Mouse (Mus musculus): ENCODE measurements around the gene Gm17622.

The Gm17622 gene

GRCm38 (mm10) chr13:96490433-96490832 is at the start of gene Gm17622:
TSS of gene Gm17622 (plus strand) at chr13:96490733.
- in situ Hi-C loops (cut with MboI; ENCODE audit: unreplicated experiment in 2 of 2), result no loop called here

GRCm38 (mm10) chr13:96450205-96450856 is 40.2 kb upstream of the Gm17622 start:
- in situ Hi-C loops (cut with MboI; ENCODE audit: unreplicated experiment in 2 of 2), result no loop called here

GRCm38 (mm10) chr13:96450869-96451268 is 39.7 kb upstream of the Gm17622 start:
- in situ Hi-C loops (cut with MboI; ENCODE audit: unreplicated experiment in 2 of 2), result no loop called here

DNA sequence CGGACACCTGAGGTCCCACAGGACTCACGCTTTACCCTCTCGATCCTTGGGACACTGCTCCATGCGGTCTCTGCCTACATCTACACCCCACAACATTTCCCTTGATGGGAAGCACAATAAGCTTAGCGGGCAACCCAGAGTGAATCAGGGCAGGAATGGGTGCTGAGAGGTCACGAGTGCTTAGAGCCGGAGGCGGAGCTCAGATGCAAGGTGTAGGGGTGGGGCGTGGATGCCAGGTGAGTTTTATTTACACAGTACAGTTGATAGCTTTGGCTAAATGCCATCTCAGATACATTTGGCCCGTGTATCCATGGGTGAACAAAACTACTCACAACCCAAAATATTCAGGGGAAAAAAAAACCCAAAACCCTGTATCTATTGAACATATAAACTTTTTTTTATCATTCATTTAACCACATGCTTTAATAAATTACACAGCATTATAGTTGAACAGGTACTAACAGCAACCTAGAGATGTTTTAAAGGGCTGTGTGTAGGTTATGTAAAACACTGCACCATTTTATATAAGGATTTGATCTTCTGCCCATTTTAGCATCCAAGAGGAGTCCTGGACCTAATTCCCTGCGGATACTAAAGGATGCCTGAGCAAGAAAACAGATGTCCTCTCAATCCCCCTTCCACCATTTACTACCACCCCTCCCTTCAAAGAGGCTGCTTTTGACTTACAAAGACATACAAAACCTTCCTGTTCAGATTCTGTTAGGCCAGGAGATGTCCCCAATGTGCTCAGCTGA is 39.0 kb upstream of the Gm17622 start:
- in situ Hi-C loops (cut with MboI; ENCODE audit: unreplicated experiment in 2 of 2), result no loop called here

DNA sequence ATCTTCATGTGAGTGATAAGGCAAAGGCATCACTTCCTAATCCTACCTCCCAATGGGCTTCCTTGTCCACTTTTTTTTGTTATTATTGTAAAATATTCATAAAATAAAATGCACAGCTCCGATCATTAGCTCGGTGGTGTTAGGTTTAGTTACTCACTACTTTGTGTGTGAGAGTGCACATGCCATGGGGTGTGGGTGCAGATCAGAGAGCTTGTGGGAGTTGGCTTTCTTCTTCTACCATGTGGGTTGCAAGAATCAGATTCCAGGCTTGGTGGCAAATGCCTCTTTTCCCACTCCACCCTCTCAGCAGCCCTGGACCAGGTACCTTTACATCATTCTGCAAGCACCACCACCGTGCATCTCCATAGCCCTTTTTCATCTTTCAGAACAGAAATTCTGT is 37.9 kb upstream of the Gm17622 start:
- in situ Hi-C loops (cut with MboI; ENCODE audit: unreplicated experiment in 2 of 2), result no loop called here

DNA sequence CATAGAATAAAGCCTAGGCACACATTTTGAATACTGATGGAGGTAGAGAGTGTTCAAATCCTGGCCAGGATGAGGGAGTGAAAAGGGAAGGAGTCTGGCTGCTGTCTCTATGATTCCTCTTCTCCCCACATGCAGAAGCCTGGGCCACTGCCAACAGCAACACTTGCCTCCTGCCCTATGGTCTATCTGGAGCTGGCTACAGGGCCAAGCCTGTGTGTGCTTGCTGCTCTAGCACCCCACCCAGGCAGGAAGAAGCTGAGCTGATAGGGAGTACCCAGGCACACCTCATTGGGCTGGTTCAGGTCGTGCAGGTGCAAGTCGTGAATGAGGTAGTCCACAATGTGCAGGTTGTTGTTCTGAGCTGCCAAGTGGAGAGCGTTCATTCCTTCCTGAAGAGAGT is 36.2 kb upstream of the Gm17622 start:
- in situ Hi-C loops (cut with MboI; ENCODE audit: unreplicated experiment in 2 of 2), result no loop called here

DNA sequence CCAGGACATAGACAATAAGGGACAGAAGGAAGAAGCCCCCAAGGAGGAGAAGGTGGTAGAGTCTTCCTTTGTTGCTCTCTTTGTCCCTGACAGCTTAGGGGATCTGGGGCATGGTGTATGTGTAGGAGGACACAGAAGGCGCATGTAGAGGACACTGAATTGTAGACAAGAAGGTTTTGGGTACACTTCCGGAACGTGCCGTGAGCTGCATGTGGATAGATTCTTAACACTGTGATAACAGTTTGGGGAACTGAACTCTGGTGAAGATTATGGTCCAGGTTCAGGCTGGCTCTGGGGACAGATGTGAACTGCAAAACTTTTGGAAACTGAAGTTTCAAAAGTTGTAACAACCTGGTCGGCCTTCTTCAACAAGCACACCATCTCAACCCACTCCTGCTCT is 33.0 kb upstream of the Gm17622 start:
- in situ Hi-C loops (cut with MboI; ENCODE audit: unreplicated experiment in 2 of 2), result no loop called here

- in situ Hi-C loops (cut with MboI; ENCODE audit: unreplicated experiment in 2 of 2), result no loop called here
Measured at GRCm38 (mm10) chr13:96458018-96458417, 32.5 kb upstream of the Gm17622 start.

- in situ Hi-C loops (cut with MboI; ENCODE audit: unreplicated experiment in 2 of 2), result no loop called here
Measured at GRCm38 (mm10) chr13:96458606-96459005, 31.9 kb upstream of the Gm17622 start.

- in situ Hi-C loops (cut with MboI; ENCODE audit: unreplicated experiment in 2 of 2), result no loop called here
Measured at GRCm38 (mm10) chr13:96462644-96463043, 27.9 kb upstream of the Gm17622 start.

DNA sequence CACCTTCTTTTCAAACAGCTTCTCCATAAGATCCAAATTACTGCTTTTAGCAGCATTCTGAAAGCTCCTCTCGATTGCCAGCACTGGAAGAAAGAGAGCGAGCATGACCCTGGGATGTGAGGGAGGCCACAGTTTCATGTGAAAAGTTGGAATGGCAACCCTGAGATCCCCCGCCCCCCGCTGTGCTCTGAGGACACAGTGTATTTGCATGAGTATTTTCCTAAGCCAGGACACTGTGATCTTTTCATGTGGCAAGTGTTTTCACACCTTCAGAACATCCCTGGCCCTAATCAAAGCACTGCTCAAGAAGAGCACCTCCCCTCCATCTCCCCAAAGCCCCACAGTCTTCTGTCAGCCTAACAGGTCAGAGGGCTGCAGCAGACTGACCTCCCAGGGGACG is 25.2 kb upstream of the Gm17622 start:
- in situ Hi-C loops (cut with MboI; ENCODE audit: unreplicated experiment in 2 of 2), result no loop called here

- in situ Hi-C loops (cut with MboI; ENCODE audit: unreplicated experiment in 2 of 2), result no loop called here
Measured at GRCm38 (mm10) chr13:96468678-96469077, 21.9 kb upstream of the Gm17622 start.

DNA sequence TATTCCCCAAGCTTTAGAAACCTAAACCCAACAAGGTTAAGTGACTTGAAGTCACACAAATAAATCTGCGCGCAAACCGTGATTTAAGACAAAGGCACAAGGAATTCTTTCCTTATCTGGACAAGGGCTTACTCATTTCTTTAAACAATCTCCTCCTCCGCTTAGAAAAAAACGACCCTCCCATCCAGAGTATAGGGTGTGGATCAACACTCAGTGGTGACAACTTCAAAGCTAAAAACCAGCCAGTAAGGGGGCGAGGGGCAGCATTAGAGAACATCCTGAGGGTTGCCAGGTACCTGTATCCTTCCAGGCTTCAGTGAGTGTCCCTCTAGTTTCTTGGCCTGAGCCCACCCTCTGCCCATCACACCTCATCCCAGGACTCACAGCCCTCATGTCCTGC is 20.0 kb upstream of the Gm17622 start:
- in situ Hi-C loops (cut with MboI; ENCODE audit: unreplicated experiment in 2 of 2), result no loop called here

DNA sequence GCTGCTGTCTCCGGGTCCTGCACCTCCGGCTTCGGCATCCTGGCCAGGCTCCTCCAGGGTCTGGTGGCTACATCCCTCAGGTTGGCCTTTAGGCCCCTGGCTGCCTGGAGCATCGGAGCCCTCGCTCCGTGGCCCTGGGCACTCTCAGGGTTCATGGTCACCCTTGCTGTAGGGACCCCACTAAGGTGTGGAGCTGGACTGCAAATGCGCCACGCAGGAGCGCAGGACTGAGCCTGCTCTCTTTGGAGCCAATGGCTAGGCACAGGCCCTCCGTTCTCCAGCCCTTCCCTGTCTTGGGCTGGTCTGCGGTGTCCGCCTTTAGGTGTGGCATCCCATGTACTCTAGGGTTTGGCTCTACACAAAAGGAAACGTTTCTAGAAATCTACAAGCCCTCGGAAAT is 19.6 kb upstream of the Gm17622 start, which contains the start of gene Ankdd1b:
Gene Ankdd1b (minus strand): TSS at position 242 of the 400 bp plus-strand sequence.
- in situ Hi-C loops (cut with MboI; ENCODE audit: unreplicated experiment in 2 of 2), result no loop called here

DNA sequence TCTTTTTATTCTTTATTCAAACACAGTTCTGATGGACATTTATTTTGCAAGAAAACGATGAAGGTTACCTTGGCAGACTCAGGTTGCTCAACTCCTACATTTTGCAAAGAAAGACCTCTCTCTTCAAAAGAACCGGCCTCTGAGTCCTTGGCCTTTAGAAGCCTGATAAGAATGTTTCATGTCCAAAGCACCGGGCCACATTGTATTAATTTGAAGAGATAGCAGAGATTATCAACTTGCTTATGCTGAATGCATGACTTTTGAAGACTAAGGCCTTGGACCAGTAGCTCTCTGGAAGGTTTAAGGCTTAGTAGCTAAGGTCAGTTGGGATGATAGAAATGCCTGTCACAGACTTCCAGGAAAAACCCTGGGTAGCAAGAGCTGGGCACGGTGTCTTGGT is 13.3 kb upstream of the Gm17622 start:
- in situ Hi-C loops (cut with MboI; ENCODE audit: unreplicated experiment in 2 of 2), result no loop called here

DNA sequence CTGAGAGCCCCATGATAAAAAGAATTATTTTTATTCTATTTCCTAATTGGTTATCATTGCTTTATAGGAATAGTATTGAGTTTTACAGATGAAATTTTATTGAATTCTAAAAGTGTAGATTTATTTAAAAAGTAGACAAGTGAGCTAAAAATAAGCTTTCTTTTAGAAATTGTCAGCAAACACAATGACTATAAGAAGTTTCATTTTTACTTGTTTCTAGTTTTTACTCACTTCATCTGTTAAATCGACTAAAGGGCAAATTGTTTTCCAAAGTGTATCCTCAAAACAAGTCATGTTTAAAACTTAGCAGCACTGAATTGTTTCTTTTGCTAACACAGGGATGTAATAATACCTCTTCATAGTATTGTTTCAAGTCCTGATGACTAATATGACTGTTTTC is 11.5 kb upstream of the Gm17622 start:
- in situ Hi-C loops (cut with MboI; ENCODE audit: unreplicated experiment in 2 of 2), result no loop called here

GRCm38 (mm10) chr13:96487230-96487629 is 3.3 kb upstream of the Gm17622 start:
- in situ Hi-C loops (cut with MboI; ENCODE audit: unreplicated experiment in 2 of 2), result no loop called here

GRCm38 (mm10) chr13:96487968-96488367 is 2.6 kb upstream of the Gm17622 start:
- in situ Hi-C loops (cut with MboI; ENCODE audit: unreplicated experiment in 2 of 2), result no loop called here

DNA sequence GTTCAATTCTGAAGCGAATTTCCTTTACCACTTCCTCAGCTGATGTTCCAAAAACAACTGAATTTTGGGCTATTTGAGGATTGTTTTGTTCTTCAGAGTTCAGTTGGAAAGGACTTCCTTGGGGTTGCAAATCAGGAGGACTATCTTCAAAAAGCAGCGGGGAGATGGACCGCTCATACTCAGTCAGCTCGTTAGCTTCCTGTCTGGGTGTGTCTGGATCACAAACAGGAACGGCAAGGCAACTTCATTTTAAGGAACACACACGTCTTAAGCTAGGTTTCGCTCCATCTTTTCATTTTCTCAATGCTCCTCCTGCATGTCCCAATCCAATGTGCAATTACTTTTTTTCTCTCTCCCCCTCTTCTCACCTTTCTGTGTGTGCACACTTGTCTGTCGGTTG is 6.1 kb downstream of the Gm17622 start:
- in situ Hi-C loops (cut with MboI; ENCODE audit: unreplicated experiment in 2 of 2), result no loop called here

DNA sequence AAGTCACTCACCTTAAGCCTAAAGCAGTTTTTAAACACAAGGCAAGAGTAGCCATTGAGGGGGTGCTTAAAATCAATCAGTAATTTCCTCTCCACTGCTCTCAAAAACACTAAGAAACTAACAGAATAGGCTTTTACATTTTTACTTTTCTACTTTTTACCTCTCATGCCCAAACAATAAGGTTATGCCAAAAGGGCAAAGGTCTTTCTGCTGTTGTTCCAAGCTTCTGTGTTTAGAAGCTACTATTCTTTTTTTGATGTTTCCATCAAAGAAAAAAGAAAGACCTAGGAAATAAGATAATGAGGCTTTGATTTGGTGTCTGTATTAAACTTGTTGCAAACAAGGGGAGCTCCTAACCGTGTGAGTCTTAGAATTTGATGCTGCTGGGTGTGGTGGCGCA is 9.4 kb downstream of the Gm17622 start:
- in situ Hi-C loops (cut with MboI; ENCODE audit: unreplicated experiment in 2 of 2), result no loop called here

DNA sequence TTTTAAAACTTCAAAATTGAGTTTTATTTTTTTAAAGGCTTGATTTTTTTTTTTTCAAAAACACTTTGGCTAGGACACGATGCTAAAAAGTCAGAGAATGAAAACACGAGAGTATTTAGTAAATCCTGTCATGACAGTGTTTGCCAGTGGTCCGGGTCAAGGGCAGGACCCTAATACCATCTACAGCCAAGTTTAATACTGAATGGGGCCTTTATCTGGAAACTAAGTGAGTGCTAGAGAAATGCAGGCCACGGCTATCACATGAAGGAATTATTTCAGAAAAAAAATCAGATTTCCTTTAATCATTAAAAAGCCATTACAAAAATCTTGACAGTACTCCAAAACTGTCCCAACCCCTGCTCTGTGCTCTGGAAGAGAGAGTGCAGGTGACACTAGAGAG is 15.1 kb downstream of the Gm17622 start:
- in situ Hi-C loops (cut with MboI; ENCODE audit: unreplicated experiment in 2 of 2), result no loop called here

GRCm38 (mm10) chr13:96506313-96506712 is 15.8 kb downstream of the Gm17622 start:
- in situ Hi-C loops (cut with MboI; ENCODE audit: unreplicated experiment in 2 of 2), result no loop called here
